Mouse (Mus musculus) CH12.LX (cell line): Measurements from ENCODE around the gene Mapk13.

Experiments used
- CHD2 ChIP-seq: IDR thresholded peaks from 2 replicates; pipeline ENCODE4 v1.6.1; 2011; ENCODE audit warnings: low read length, improper control_type of control experiment
- CTCF ChIP-seq, 2 experiments: IDR thresholded peaks in 1 of 2; conservative IDR thresholded peaks in 1 of 2; 2 replicates each; pipeline ENCODE4 v1.5.1; 2011 to 2012; ENCODE audit warnings: low read depth in 2 of 2, low read length in 2 of 2, improper control_type of control experiment in 1 of 2, inconsistent platforms in 1 of 2, mild to moderate bottlenecking in 1 of 2, moderate library complexity in 1 of 2
- EP300 ChIP-seq: IDR thresholded peaks from 2 replicates; pipeline ENCODE4 v1.6.1; 2011; ENCODE audit warnings: low read length, improper control_type of control experiment
- HCFC1 ChIP-seq: IDR thresholded peaks from 2 replicates; pipeline ENCODE4 v1.6.1; 2012; ENCODE audit warnings: low read depth, mild to moderate bottlenecking, inconsistent platforms, low read length, improper control_type of control experiment
- KAT2A ChIP-seq: IDR thresholded peaks from 2 replicates; pipeline ENCODE4 v1.6.1; 2012; ENCODE audit warnings: low read length, improper control_type of control experiment, inconsistent platforms; ENCODE audit not compliant: insufficient replicate concordance
- MXI1 ChIP-seq: IDR thresholded peaks from 2 replicates; pipeline ENCODE4 v1.6.1; 2011; ENCODE audit warnings: mild to moderate bottlenecking, low read depth, low read length, improper control_type of control experiment
- POLR2A ChIP-seq: IDR thresholded peaks from 2 replicates; pipeline ENCODE4 v1.6.1; 2011; ENCODE audit warnings: low read depth, mild to moderate bottlenecking, improper control_type of control experiment, low read length
- TBP ChIP-seq: conservative IDR thresholded peaks from 2 replicates; pipeline ENCODE4 v1.6.1; 2011; ENCODE audit warnings: low read depth, low read length, improper control_type of control experiment
- UBTF ChIP-seq: IDR thresholded peaks from 2 replicates; pipeline ENCODE4 v1.6.1; 2012; ENCODE audit warnings: low read depth, mild to moderate bottlenecking, inconsistent platforms, low read length, improper control_type of control experiment, moderate library complexity
- ZC3H11A ChIP-seq: IDR thresholded peaks from 2 replicates; pipeline ENCODE4 v1.6.1; 2012; ENCODE audit warnings: low read depth, mild to moderate bottlenecking, inconsistent platforms, low read length, improper control_type of control experiment

- TF ChIP-seq MXI1, result no peak
- no peak for TF ChIP-seq EP300
- TF ChIP-seq ZC3H11A, result no peak
- no peak for TF ChIP-seq CHD2
- no peak for TF ChIP-seq KAT2A
- no peak for TF ChIP-seq CTCF (conservative IDR thresholded peaks at IDR 0.05 in 1 of 2, IDR thresholded peaks at IDR 0.05 in 1 of 2; ENCODE audit: low read depth in 2 of 2, low read length in 2 of 2)
- no peak for TF ChIP-seq POLR2A
- TF ChIP-seq UBTF, result no peak
- TF ChIP-seq HCFC1, result no peak
- TF ChIP-seq TBP, result no peak
These were observed 12.7 kb upstream of the Mapk13 start for GRCm38 (mm10) chr17:28756447-28756846.
